Mouse (Mus musculus) adrenal gland, postnatal 0 days (tissue): ENCODE measurements around the gene Relch. TPM values are rescaled to one million over a fixed set of nuclear protein-coding genes. Genes with fewer than 3 reads are reported as not detected.

Experiments used
- polyA plus RNA-seq: library from polyadenylated mRNA; unstranded; fragments of >200 nt; fragmentation: Nextera tagmentation; extraction: Ambion mirVana; gene quantifications from 2 replicates; pipeline ENCODE4 v1.2.1, GENCODE M21; 2015

Gene Relch
- polyA plus RNA-seq = 17.7 and 24.4 TPM in 2 replicates

GRCm38 (mm10) chr1:105663171-105663961 is at the start of gene Relch, which contains the start of gene Pign:
Gene Relch (plus strand): TSS chr1:105663861.
Gene Pign (minus strand): TSS chr1:105663677.

GRCm38 (mm10) chr1:105780457-105781364 is 117.0 kb downstream of the Relch start, which contains the start of gene Tnfrsf11a:
Gene Tnfrsf11a (plus strand): TSS chr1:105780718.

Other genes with a start within 250 kb of the Relch start
- gene Pign, start 184 bp upstream of the Relch start, polyA plus RNA-seq = 5.5 and 9.8 TPM in 2 replicates
- 0.55 and 1.1 TPM in 2 replicates for gene Tnfrsf11a, start 116.9 kb downstream of the Relch start, polyA plus RNA-seq